Mouse (Mus musculus): ENCODE measurements at regions not wholly inside any gene's neighbourhood (a gene's known extent, or its start where the extent isn't known, plus 50 kb on each side); places are given as distances from the start of the nearest gene placed in this dataset.
"Not testable (repeated sequence)": the region's sequence is repeated elsewhere in the genome, so short reads cannot be mapped to it uniquely, and the experiment has no call there.

GRCm38 (mm10) chr13:39566491-39566890 lies 605.8 kb upstream of the Slc35b3 start:
- DNase-seq (ENCODE audit: low spot score in 2 of 2), result no peak

GRCm38 (mm10) chr13:39537724-39538440 lies 577.2 kb upstream of the Slc35b3 start:
- no peak for DNase-seq (ENCODE audit: low spot score in 2 of 2)

- DNase-seq (ENCODE audit: low spot score in 2 of 2), result no peak
Observed at GRCm38 (mm10) chr13:39526469-39526868, 565.8 kb upstream of the Slc35b3 start.

- DNase-seq (ENCODE audit: low spot score in 2 of 2), result no peak
Observed at GRCm38 (mm10) chr13:39523856-39524301, 563.2 kb upstream of the Slc35b3 start.

GRCm38 (mm10) chr13:39523246-39523850 lies 562.7 kb upstream of the Slc35b3 start:
- no peak for DNase-seq (ENCODE audit: low spot score in 2 of 2)

GRCm38 (mm10) chr13:39520846-39521245 lies 560.2 kb upstream of the Slc35b3 start:
- no peak for DNase-seq (ENCODE audit: low spot score in 2 of 2)

- DNase-seq (ENCODE audit: low spot score in 2 of 2), result no peak
Observed at GRCm38 (mm10) chr13:39516106-39516505, 555.4 kb upstream of the Slc35b3 start.

GRCm38 (mm10) chr13:39489806-39490205 lies 529.1 kb upstream of the Slc35b3 start:
- DNase-seq (ENCODE audit: low spot score in 2 of 2), result no peak

- DNase-seq (ENCODE audit: low spot score in 2 of 2), result no peak
Observed at GRCm38 (mm10) chr13:39472621-39473020, 511.9 kb upstream of the Slc35b3 start.

GRCm38 (mm10) chr13:39441799-39442198 lies 481.1 kb upstream of the Slc35b3 start:
- DNase-seq (ENCODE audit: low spot score in 2 of 2), result no peak

- peak; percentile 23 to 32 for DNase-seq (ENCODE audit: low spot score in 2 of 2)
Observed at GRCm38 (mm10) chr13:39440907-39441306, 480.2 kb upstream of the Slc35b3 start.

GRCm38 (mm10) chr13:39440336-39440735 lies 479.7 kb upstream of the Slc35b3 start:
- DNase-seq (ENCODE audit: low spot score in 2 of 2), result no peak

GRCm38 (mm10) chr13:39427996-39428395 lies 467.3 kb upstream of the Slc35b3 start:
- DNase-seq (ENCODE audit: low spot score in 2 of 2), result no peak

- DNase-seq (ENCODE audit: low spot score in 2 of 2), result no peak
Observed at GRCm38 (mm10) chr13:39425944-39426343, 465.3 kb upstream of the Slc35b3 start.

GRCm38 (mm10) chr13:39418127-39418526 lies 457.5 kb upstream of the Slc35b3 start:
- no peak for DNase-seq (ENCODE audit: low spot score in 2 of 2)

GRCm38 (mm10) chr13:39411471-39412251 lies 451.0 kb upstream of the Slc35b3 start:
- DNase-seq (ENCODE audit: low spot score in 2 of 2), result no peak

- no peak for DNase-seq (ENCODE audit: low spot score in 2 of 2)
Observed at GRCm38 (mm10) chr13:39392589-39392988, 431.9 kb upstream of the Slc35b3 start.

GRCm38 (mm10) chr13:39392151-39392550 lies 431.5 kb upstream of the Slc35b3 start:
- DNase-seq (ENCODE audit: low spot score in 2 of 2), result not testable (repeated sequence)

GRCm38 (mm10) chr13:39376677-39377076 lies 416.0 kb upstream of the Slc35b3 start:
- no peak for DNase-seq (ENCODE audit: low spot score in 2 of 2)

- DNase-seq (ENCODE audit: low spot score in 2 of 2), result no peak
Observed at GRCm38 (mm10) chr13:39376269-39376668, 415.6 kb upstream of the Slc35b3 start.

- no peak for DNase-seq (ENCODE audit: low spot score in 2 of 2)
Observed at GRCm38 (mm10) chr13:39372565-39372964, 411.9 kb upstream of the Slc35b3 start.

GRCm38 (mm10) chr13:39363637-39364036 lies 403.0 kb upstream of the Slc35b3 start:
- DNase-seq (ENCODE audit: low spot score in 2 of 2), result no peak

- no peak for DNase-seq (ENCODE audit: low spot score in 2 of 2)
Observed at GRCm38 (mm10) chr13:39362536-39362935, 401.9 kb upstream of the Slc35b3 start.

Measured in right cerebral cortex, postnatal 36 days (tissue).